Mouse (Mus musculus) kidney, adult 2 months (tissue): ENCODE data around the gene Pm20d1.

Experiments used
- CTCF ChIP-seq: fragments of 200-500 bp; conservative IDR thresholded peaks from 2 replicates; pipeline ENCODE4 v1.5.1; 2011; ENCODE audit warnings: low read depth, mild to moderate bottlenecking, control low read depth, low read length, moderate library complexity, mixed read lengths; ENCODE audit not compliant: insufficient read depth, insufficient read length
- POLR2A ChIP-seq: fragments of 200-500 bp; IDR thresholded peaks from one replicate; pipeline ENCODE4 v1.6.1; 2011; ENCODE audit warnings: low read depth, low read length, control low read depth

- TF ChIP-seq POLR2A: no peak
- TF ChIP-seq CTCF: no peak
These were observed 2.6 kb upstream of the Pm20d1 start for GRCm38 (mm10) chr1:131794591-131794990.
